Mouse (Mus musculus): ENCODE results near the gene Trim28.

DNA sequence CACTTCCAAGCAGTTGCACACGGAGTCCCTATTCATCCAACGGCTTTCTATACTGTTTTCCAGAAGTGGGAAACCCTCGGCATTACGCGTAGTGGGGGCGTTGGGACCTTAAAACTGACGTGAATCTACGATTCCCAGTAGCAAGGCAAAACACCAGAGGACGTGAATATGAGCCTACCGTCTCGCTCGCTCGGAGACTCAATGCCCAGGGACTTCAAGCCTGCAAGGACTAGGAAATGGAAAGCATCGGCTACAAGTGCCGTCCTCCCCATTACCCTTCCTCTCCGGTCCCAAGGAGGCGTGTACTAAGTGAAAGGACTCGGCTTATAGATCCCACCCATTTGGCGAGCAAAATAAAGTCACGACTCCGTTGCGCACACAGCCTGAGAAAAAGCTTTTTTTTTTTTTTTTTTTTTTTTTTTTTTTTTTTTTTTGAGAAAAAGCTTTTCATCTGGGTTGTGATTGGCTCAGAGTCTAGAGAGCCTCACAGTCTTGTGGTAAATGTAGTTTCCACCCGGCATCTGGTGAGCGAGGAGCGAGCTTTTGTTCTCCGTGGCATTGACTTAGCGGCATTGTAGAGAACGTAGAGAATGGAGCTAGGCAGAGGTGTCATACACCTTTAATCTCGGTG, 37.3 kb upstream of the Trim28 start:
- TF ChIP-seq MAFK (IDR thresholded peaks at IDR 0.05; ENCODE audit: insufficient replicate concordance, low read length) (no peak), MXI1 (IDR thresholded peaks at IDR 0.05; ENCODE audit: low read depth, low read length) (peak; percentile 76), CHD2 (IDR thresholded peaks at IDR 0.05; ENCODE audit: low read length) (no peak)

All from CH12.LX (cell line).